Mouse (Mus musculus) hematopoietic stem cell, adult 5-6 weeks (primary cell): Measurements from ENCODE around the gene Gpr153. TPM values are rescaled to one million over a fixed set of nuclear protein-coding genes. Genes with fewer than 3 reads are reported as not detected.
A peak's percentile ranks its signal among the peaks of the same experiment; 100 is the strongest.

ENCODE experiments used
- ATAC-seq, 2 experiments: fragments of 125-278 bp in 1 of 2; replicated peaks in 1 of 2; 2 replicates each; pipeline ENCODE4 v1.8.0; 2016 to 2017; ENCODE audit warnings: inconsistent platforms in 2 of 2, mild to moderate bottlenecking in 2 of 2, moderate number of reproducible peaks in 2 of 2, low read depth in 1 of 2, moderate TSS enrichment in 1 of 2; ENCODE audit not compliant: low FRiP score in 2 of 2, poor library complexity in 2 of 2, severe bottlenecking in 2 of 2, insufficient read depth in 1 of 2, low TSS enrichment in 1 of 2
- total RNA-seq: library from RNA; stranded (forward); fragments of 172-1452, 232-1000 nt; gene quantifications from 2 replicates; pipeline ENCODE4 v1.2.3, GENCODE M21; 2017

Gene Gpr153
- total RNA-seq, 1 experiment from 2014 or later = not detected

DNA sequence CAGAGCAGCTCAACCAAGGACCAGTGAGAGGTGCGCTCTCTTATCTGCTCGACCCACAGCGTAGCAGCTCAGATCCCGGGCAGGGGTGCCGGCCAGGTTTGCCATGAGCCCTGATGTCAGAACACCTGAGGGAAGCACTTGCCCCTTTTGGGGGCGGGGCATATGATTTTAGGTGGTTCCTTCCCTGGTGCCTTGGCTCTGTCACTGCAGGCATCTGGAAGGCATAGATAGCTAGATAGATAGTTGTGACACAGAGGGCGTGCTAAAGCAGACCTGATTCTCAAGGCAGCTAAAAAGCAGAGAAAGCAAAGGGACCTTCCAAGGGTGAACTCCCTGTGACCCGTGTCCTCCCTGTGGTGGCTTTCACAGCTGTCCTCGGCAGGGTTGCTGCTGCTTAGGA lies 10.9 kb upstream of the Gpr153 start:
- no peak for ATAC-seq

- no peak for ATAC-seq
Measured at GRCm38 (mm10) chr4:152263512-152264176, 10.4 kb upstream of the Gpr153 start.

DNA sequence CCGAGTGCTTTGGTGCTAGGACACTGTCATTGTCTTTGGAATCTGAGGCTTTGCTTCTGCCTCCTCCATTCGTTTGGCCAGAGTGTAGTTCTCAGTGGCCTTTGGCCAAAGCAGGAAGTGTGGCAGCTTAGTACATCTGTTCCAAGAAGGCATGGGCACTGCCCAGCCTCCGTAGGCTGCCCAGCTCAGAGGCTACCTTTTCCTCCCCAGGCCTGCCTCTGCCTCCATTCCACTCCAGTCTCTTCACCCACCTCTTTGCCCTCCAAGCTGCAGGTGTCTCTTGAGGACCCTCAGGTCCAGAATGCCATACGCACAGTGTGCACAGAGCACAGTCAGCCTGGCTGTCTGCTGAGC lies 9.9 kb upstream of the Gpr153 start:
- no peak for ATAC-seq

DNA sequence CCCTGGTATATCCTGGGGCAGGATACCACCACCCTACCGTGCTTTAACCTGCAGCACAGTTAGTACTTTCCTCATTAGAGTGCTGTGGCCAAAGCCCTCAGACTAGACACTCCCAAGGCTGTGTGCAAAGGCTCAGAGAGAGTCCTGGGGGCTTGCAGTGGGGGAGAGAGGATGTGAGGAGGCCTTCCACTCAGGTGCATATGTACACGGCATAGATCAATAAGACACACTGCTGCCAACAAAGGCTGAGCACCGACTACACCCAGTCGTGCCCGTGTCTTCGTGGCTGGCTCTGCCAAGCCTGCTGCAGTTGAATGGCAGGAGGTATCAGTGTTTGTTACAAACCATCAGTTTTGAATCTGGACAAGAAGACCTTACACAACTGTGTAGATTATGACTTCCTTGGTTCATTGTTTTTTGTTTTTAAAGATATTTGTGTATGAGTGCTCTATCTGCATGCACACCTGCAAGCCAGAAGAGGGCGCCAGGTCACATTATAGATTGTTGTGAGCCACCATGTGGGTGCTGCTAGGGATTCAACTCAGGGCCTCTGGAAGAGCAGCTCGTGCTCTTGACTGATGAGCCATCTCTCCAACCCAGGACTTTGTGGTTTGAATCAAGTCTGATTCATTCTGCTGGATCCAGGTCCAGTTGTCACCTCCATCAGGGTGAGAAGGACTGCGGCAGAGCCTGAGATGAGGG lies 9.0 kb upstream of the Gpr153 start:
- no peak for ATAC-seq

DNA sequence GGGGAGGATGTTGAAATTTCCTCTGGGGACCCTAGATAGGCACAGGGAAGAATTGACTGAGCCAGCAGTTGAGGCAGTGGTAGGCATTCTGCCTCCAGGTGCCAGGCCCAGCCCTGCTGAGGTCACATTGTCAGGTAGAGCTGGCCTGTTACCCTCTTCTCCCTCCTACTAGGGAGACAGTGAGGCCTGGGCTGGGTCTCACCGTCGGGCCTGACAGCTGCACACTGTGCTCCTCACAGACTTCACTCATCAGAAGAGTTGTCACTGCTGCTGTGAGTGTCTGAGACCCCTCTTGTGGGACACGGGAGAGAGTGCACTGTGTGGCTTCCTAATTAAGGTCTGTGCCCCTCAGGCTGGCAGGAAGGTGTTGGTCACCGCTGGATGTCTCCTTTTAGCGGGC lies 8.2 kb upstream of the Gpr153 start:
- ATAC-seq = no peak

GRCm38 (mm10) chr4:152266236-152266895 lies 7.7 kb upstream of the Gpr153 start:
- ATAC-seq = no peak

DNA sequence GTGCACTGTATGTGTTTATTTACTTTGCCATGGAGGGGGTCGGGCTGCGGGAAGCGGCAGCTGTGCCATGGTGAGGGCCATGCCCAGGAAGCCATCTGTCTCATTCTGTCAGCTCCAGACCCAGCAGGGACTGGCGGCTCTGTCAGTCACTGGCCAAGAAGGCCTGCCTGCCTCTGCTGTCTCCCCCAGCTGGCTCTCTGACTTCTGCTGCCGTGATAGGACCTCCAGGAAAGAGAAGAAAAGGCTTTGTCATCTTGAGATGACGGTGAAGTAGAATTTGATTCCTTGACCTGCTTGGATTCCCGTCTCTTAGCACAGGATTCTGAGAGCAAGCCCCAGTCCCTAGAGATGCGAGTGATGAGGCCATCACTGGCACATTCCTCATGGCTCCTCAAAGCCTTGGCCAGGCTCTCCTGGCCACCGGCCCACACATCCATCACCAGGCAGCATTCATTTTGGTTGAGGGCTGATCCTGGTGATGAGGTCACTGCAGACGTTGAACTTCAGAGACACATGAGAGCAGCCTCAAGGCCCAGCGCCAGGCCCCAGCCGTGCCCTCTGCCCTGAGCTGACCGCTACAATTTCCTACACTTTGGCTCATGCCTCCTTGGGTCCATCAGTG lies 6.2 kb upstream of the Gpr153 start:
- ATAC-seq = no peak

GRCm38 (mm10) chr4:152269967-152270366 lies 4.1 kb upstream of the Gpr153 start:
- no peak for ATAC-seq

GRCm38 (mm10) chr4:152270599-152270998 lies 3.4 kb upstream of the Gpr153 start:
- no peak for ATAC-seq

DNA sequence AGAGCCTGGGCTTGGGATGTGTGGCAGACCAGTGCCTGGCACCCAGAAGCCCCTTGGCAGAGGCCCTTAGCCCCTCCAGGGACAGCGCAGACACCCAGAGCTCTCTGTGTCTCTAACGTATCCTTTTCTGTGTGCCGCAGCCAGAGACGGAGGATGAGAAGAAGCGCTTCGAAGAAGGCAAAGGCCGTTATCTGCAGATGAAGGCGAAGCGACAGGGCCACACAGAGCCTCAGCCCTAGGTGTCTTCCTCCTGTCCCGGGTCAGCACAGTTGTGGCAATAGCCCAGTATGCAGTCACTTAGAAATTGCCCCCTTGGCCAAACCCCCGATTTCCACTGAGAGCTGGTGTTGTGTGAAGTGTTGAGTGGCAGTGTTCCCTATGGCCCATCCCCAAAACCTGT lies 2.7 kb upstream of the Gpr153 start:
- no peak for ATAC-seq

DNA sequence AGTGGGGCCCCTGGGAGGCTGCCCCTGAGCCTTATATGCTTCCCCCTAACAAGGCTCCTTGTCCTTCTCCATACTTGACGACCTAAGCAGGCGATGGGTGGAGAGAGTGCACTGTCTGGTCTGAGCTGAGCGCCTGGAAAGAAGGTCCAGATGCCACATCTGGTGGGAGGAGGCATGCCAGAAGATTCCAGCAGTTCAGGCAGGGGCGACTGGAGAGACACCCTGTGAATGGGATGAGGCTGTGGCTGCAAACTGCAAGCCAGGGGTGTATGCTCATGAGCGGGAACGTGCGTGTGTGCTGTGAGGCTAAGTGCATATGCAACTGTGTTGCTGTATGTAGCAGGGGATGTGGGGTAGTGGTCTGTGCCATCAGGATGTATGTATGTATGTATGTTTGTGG lies 2.0 kb upstream of the Gpr153 start:
- no peak for ATAC-seq

- ATAC-seq = no peak
Measured at GRCm38 (mm10) chr4:152272449-152273049, 1.5 kb upstream of the Gpr153 start.

- no peak for ATAC-seq
Measured at GRCm38 (mm10) chr4:152273191-152273590, 841 bp upstream of the Gpr153 start.

- ATAC-seq = peak; percentile 48 to 60
Measured at GRCm38 (mm10) chr4:152274681-152275131, 674 bp downstream of the Gpr153 start.

- no peak for ATAC-seq
Measured at GRCm38 (mm10) chr4:152276389-152277347, 2.6 kb downstream of the Gpr153 start.

GRCm38 (mm10) chr4:152277916-152278315 lies 3.9 kb downstream of the Gpr153 start:
- ATAC-seq = no peak

DNA sequence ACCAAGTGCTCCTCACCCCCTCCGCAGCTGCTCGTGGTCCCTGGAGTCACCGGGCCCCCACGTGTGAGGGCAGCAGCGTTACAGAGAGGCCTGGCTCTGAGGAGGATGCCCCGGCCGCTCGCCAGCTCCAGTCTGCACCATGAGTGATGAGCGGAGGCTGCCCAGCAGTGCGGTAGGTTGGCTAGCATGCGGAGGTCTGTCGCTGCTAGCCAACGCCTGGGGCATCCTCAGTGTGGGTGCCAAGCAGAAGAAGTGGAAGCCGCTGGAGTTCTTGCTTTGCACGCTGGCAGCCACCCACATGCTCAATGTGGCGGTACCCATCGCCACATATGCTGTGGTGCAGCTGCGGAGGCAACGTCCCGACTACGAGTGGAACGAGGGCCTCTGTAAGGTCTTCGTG lies 5.0 kb downstream of the Gpr153 start:
- ATAC-seq = no peak
